Mouse (Mus musculus) neural tube, embryonic 11.5 days (tissue): ENCODE measurements around the gene Gm20661. TPM values are rescaled to one million over a fixed set of nuclear protein-coding genes. Genes with fewer than 3 reads are reported as not detected.

Experiments used
- ATAC-seq: fragments of 200-750 bp; cut with Nextera tagmentation; 2 replicates; pipeline ENCODE4 v1.8.0; 2017; ENCODE audit warnings: moderate number of reproducible peaks, mild to moderate bottlenecking, moderate TSS enrichment, moderate library complexity; ENCODE audit not compliant: insufficient read depth, low FRiP score, low TSS enrichment
- DNase-seq: peaks from one replicate; pipeline ENCODE4 v3.0.0-alpha.2; 2015; ENCODE audit warnings: low spot score
- H3K27ac ChIP-seq: fragments of 300-500 bp; sonication (generic); 2 replicates; pipeline ENCODE4 v1.5.1; 2014; ENCODE audit warnings: low read depth, mild to moderate bottlenecking, low read length
- H3K27me3 ChIP-seq: fragments of 300-500 bp; sonication (generic); 2 replicates; pipeline ENCODE4 v1.6.1; 2014; ENCODE audit warnings: mild to moderate bottlenecking, low read length, mixed read lengths; ENCODE audit not compliant: control insufficient read depth, insufficient read depth
- H3K36me3 ChIP-seq: fragments of 300-500 bp; sonication (generic); 2 replicates; pipeline ENCODE4 v1.6.1; 2014; ENCODE audit warnings: mild to moderate bottlenecking, low read length, moderate library complexity, mixed read lengths; ENCODE audit not compliant: control insufficient read depth, insufficient read depth
- H3K4me1 ChIP-seq: fragments of 300-500 bp; sonication (generic); 2 replicates; pipeline ENCODE4 v1.6.1; 2014; ENCODE audit warnings: low read length, mixed read lengths; ENCODE audit not compliant: control insufficient read depth, insufficient read depth
- H3K4me2 ChIP-seq: fragments of 300-500 bp; sonication (generic); 2 replicates; pipeline ENCODE4 v1.6.1; 2014; ENCODE audit warnings: low read depth, mild to moderate bottlenecking, moderate library complexity
- H3K4me3 ChIP-seq: fragments of 300-500 bp; sonication (generic); 2 replicates; pipeline ENCODE4 v1.5.1; 2014; ENCODE audit warnings: low read depth, low read length
- H3K9ac ChIP-seq: fragments of 300-500 bp; sonication (generic); 2 replicates; pipeline ENCODE4 v1.6.1; 2014; ENCODE audit warnings: mild to moderate bottlenecking, low read length
- H3K9me3 ChIP-seq: fragments of 300-500 bp; sonication (generic); 2 replicates; pipeline ENCODE4 v1.6.1; 2016; ENCODE audit warnings: low read length; ENCODE audit not compliant: control insufficient read depth
- WGBS: fragments of 180-500 bp; shearing (Covaris S2); extraction: QIAGEN DNeasy Blood & Tissue Kit; methylation state at CpG from one replicate; pipeline ENCODE4 v1.1.7; 2014; 5-methylcytosine and 5-hydroxymethylcytosine counted together
- polyA plus RNA-seq: library from polyadenylated mRNA; unstranded; fragments of >200 nt; fragmentation: Nextera tagmentation; extraction: Ambion mirVana; gene quantifications from 2 replicates; pipeline ENCODE4 v1.2.1, GENCODE M21; 2014

Gm20661 gene
- polyA plus RNA-seq, 1 experiment from 2014 or later = 3.5 TPM

GRCm38 (mm10) chr9:108023216-108023615 is 40.4 kb downstream of the Gm20661 start:
- Histone ChIP-seq H3K4me1 (no peaks in the 10 kb centered on the region), H3K4me2 (no peak overlapping the region), H3K27ac (no peak overlapping the region), H3K9me3 (no peaks in the 10 kb centered on the region), H3K4me3 (no peak overlapping the region), H3K9ac (no peak overlapping the region), H3K27me3 (no peaks in the 10 kb centered on the region), H3K36me3 (peaks cover 9% of the 10 kb centered on the region)
- DNase-seq (no peak), ATAC-seq (no peak)
- WGBS = 93% methylated on average over 3 of the region's 3 CpGs

- Histone ChIP-seq H3K4me3 (no peak overlapping the region), H3K4me1 (no peaks in the 10 kb centered on the region), H3K4me2 (no peak overlapping the region), H3K9me3 (no peaks in the 10 kb centered on the region), H3K36me3 (peaks cover 11% of the 10 kb centered on the region), H3K27me3 (no peaks in the 10 kb centered on the region), H3K27ac (no peak overlapping the region), H3K9ac (no peak overlapping the region)
- WGBS = 93% methylated on average over 3 of the region's 3 CpGs
- DNase-seq = no peak
- no peak for ATAC-seq
These were observed 43.7 kb downstream of the Gm20661 start for GRCm38 (mm10) chr9:108026584-108026983.

- ATAC-seq (no peak), DNase-seq (no peak)
- no peak overlapping the region for H3K27ac ChIP-seq
- H3K4me1 ChIP-seq = no peaks in the 10 kb centered on the region
- no peaks in the 10 kb centered on the region for H3K9me3 ChIP-seq
- H3K9ac ChIP-seq = no peak overlapping the region
- H3K4me2 ChIP-seq = no peak overlapping the region
- 97% methylated on average over 3 of the region's 3 CpGs for WGBS
- peaks cover 11% of the 10 kb centered on the region for H3K36me3 ChIP-seq
- H3K27me3 ChIP-seq = no peaks in the 10 kb centered on the region
- no peak overlapping the region for H3K4me3 ChIP-seq
These were observed 45.0 kb downstream of the Gm20661 start for GRCm38 (mm10) chr9:108027867-108028266.

- peaks cover 12% of the 10 kb centered on the region for H3K36me3 ChIP-seq
- DNase-seq = no peak
These were observed 49.3 kb downstream of the Gm20661 start for GRCm38 (mm10) chr9:108032126-108032525.

GRCm38 (mm10) chr9:108035331-108036156 is 52.7 kb downstream of the Gm20661 start:
- Histone ChIP-seq H3K36me3 (peaks cover 8% of the 10 kb centered on the region), H3K27ac (no peak overlapping the region), H3K9me3 (no peaks in the 10 kb centered on the region), H3K9ac (no peak overlapping the region), H3K4me3 (no peak overlapping the region), H3K4me1 (no peaks in the 10 kb centered on the region), H3K4me2 (no peak overlapping the region), H3K27me3 (no peaks in the 10 kb centered on the region)
- DNase-seq = no peak
- ATAC-seq = no peak
- 92% methylated on average over 2 of the region's 2 CpGs for WGBS

More at GRCm38 (mm10) chr9:108032126-108032525, 49.3 kb downstream of the Gm20661 start:
- Histone ChIP-seq H3K4me2 (no peak overlapping the region), H3K27me3 (no peaks in the 10 kb centered on the region), H3K27ac (no peak overlapping the region), H3K9me3 (no peaks in the 10 kb centered on the region), H3K9ac (no peak overlapping the region), H3K4me3 (no peak overlapping the region), H3K4me1 (no peaks in the 10 kb centered on the region)
- 92% methylated on average over 5 of the region's 5 CpGs for WGBS
- ATAC-seq = no peak

Other genes with a start within 250 kb of the Gm20661 start
- 196 and 197 TPM in 2 replicates for gene Rbm5, start 212.1 kb upstream of the Gm20661 start, polyA plus RNA-seq
- gene Rbm6, start 109.8 kb upstream of the Gm20661 start, polyA plus RNA-seq = 102 TPM in 2 replicates
- gene Mon1a, start 94.9 kb upstream of the Gm20661 start, polyA plus RNA-seq = 16.3 and 19.2 TPM in 2 replicates
- 0.33 and 1.1 TPM in 2 replicates for gene Mst1r, start 76.2 kb upstream of the Gm20661 start, polyA plus RNA-seq
- not detected in 2 replicates for gene Actl11, start 54.6 kb upstream of the Gm20661 start, polyA plus RNA-seq
- gene Camkv, start 47.4 kb upstream of the Gm20661 start, polyA plus RNA-seq = 3.5 and 4.3 TPM in 2 replicates
- gene Traip, start 32.9 kb upstream of the Gm20661 start, polyA plus RNA-seq = 25.2 and 25.7 TPM in 2 replicates
- 10.9 and 12.1 TPM in 2 replicates for gene Uba7, start 7.6 kb upstream of the Gm20661 start, polyA plus RNA-seq
- gene Inka1, start 2.8 kb downstream of the Gm20661 start, polyA plus RNA-seq = 62.9 and 71.3 TPM in 2 replicates
- gene Cdhr4, start 9.4 kb downstream of the Gm20661 start, polyA plus RNA-seq = 4.8 and 5.7 TPM in 2 replicates
- 0.13 and 0.14 TPM in 2 replicates for gene Gm20662, start 13.3 kb downstream of the Gm20661 start, polyA plus RNA-seq
- gene Ip6k1, start 19.4 kb downstream of the Gm20661 start, polyA plus RNA-seq = 38.4 and 45.7 TPM in 2 replicates
- gene Gmppb, start 66.2 kb downstream of the Gm20661 start, polyA plus RNA-seq = 21.7 and 23.6 TPM in 2 replicates
- 2.7 and 2.8 TPM in 2 replicates for gene Amigo3, start 70.1 kb downstream of the Gm20661 start, polyA plus RNA-seq
- gene Mst1, start 97.4 kb downstream of the Gm20661 start, polyA plus RNA-seq = 0.49 and 1.0 TPM in 2 replicates
- 31.6 and 35.9 TPM in 2 replicates for gene Rnf123, start 100.3 kb downstream of the Gm20661 start, polyA plus RNA-seq
- gene Apeh, start 111.5 kb downstream of the Gm20661 start, polyA plus RNA-seq = 54.3 and 62.7 TPM in 2 replicates
- gene Bsn, start 207.3 kb downstream of the Gm20661 start, polyA plus RNA-seq = 3.0 and 4.3 TPM in 2 replicates